Mouse (Mus musculus): ENCODE data around the gene Daw1. TPM values are rescaled to one million over a fixed set of nuclear protein-coding genes. Genes with fewer than 3 reads are reported as not detected.

Daw1 gene
- polyA plus RNA-seq (2016; fragmentation: Nextera tagmentation; extraction: Ambion mirVana) = 0.18 TPM in 1 of 2 replicates, not detected in the other

- under 1% methylated on average over 16 of the region's 16 CpGs for WGBS
- Histone ChIP-seq H3K4me1 (0 out of 2 replicates have a peak, but pooled peaks cover 5% of the 10 kb centered on the region), H3K4me3 (peak within 1 kb of the TSS; percentile 62), H3K27ac (replicated peaks) (peak within 1 kb of the TSS; percentile 76), H3K27me3 (replicated peaks; ENCODE audit: low read depth, poor library complexity, severe bottlenecking) (no peaks in the 10 kb centered on the region), H3K36me3 (replicated peaks) (no peaks in the 10 kb centered on the region), H3K9me3 (no peaks in the 10 kb centered on the region)
- peak; percentile 90 for DNase-seq (ENCODE audit: low spot score)
These were observed at the start of gene Daw1 for GRCm38 (mm10) chr1:83159603-83160002. TSS of gene Daw1 (plus strand) at chr1:83159752.

GRCm38 (mm10) chr1:83110992-83111391 is 48.6 kb upstream of the Daw1 start:
- H3K36me3 ChIP-seq (replicated peaks) = no peaks in the 10 kb centered on the region
- no peak overlapping the region for H3K4me3 ChIP-seq
- H3K27me3 ChIP-seq (replicated peaks; ENCODE audit: low read depth, poor library complexity, severe bottlenecking) = no peaks in the 10 kb centered on the region
- no peaks in the 10 kb centered on the region for H3K9me3 ChIP-seq
- no peak for DNase-seq (ENCODE audit: low spot score)
- no peak overlapping the region for H3K27ac ChIP-seq (replicated peaks)
- H3K4me1 ChIP-seq = no peaks in the 10 kb centered on the region

GRCm38 (mm10) chr1:83111726-83112125 is 47.8 kb upstream of the Daw1 start:
- Histone ChIP-seq H3K4me3 (no peak overlapping the region), H3K27ac (replicated peaks) (no peak overlapping the region), H3K4me1 (no peaks in the 10 kb centered on the region), H3K36me3 (replicated peaks) (no peaks in the 10 kb centered on the region), H3K27me3 (replicated peaks; ENCODE audit: low read depth, poor library complexity, severe bottlenecking) (no peaks in the 10 kb centered on the region), H3K9me3 (no peaks in the 10 kb centered on the region)
- DNase-seq (ENCODE audit: low spot score) = no peak
- WGBS = 71% methylated on average over 5 of the region's 5 CpGs

GRCm38 (mm10) chr1:83116447-83117137 is 43.0 kb upstream of the Daw1 start, which contains the start of gene Ccl20:
TSS of gene Ccl20 (plus strand) at chr1:83116766.
- DNase-seq (ENCODE audit: low spot score) = no peak
- Histone ChIP-seq H3K27ac (replicated peaks) (no peak within 1 kb of the TSS), H3K9me3 (no peaks in the 10 kb centered on the region), H3K27me3 (replicated peaks; ENCODE audit: low read depth, poor library complexity, severe bottlenecking) (no peaks in the 10 kb centered on the region), H3K4me3 (no peak within 1 kb of the TSS), H3K4me1 (no peaks in the 10 kb centered on the region), H3K36me3 (replicated peaks) (no peaks in the 10 kb centered on the region)
- 38% methylated on average over 8 of the region's 8 CpGs for WGBS

GRCm38 (mm10) chr1:83117217-83117616 is 42.3 kb upstream of the Daw1 start:
- H3K9me3 ChIP-seq = no peaks in the 10 kb centered on the region
- 92% methylated on average over 3 of the region's 3 CpGs for WGBS
- no peaks in the 10 kb centered on the region for H3K27me3 ChIP-seq (replicated peaks; ENCODE audit: low read depth, poor library complexity, severe bottlenecking)
- no peak for DNase-seq (ENCODE audit: low spot score)
- no peaks in the 10 kb centered on the region for H3K36me3 ChIP-seq (replicated peaks)
- no peak overlapping the region for H3K27ac ChIP-seq (replicated peaks)
- no peak overlapping the region for H3K4me3 ChIP-seq
- H3K4me1 ChIP-seq = no peaks in the 10 kb centered on the region

- no peaks in the 10 kb centered on the region for H3K4me1 ChIP-seq
These were observed 41.9 kb upstream of the Daw1 start for GRCm38 (mm10) chr1:83117661-83118060.

GRCm38 (mm10) chr1:83119903-83120302 is 39.6 kb upstream of the Daw1 start:
- H3K4me3 ChIP-seq = no peak overlapping the region
- H3K27me3 ChIP-seq (replicated peaks; ENCODE audit: low read depth, poor library complexity, severe bottlenecking) = no peaks in the 10 kb centered on the region
- H3K9me3 ChIP-seq = no peaks in the 10 kb centered on the region
- no peaks in the 10 kb centered on the region for H3K36me3 ChIP-seq (replicated peaks)
- DNase-seq (ENCODE audit: low spot score) = no peak
- no peak overlapping the region for H3K27ac ChIP-seq (replicated peaks)
- no peaks in the 10 kb centered on the region for H3K4me1 ChIP-seq

More at GRCm38 (mm10) chr1:83117661-83118060, 41.9 kb upstream of the Daw1 start:
- no peaks in the 10 kb centered on the region for H3K36me3 ChIP-seq (replicated peaks)
- no peak overlapping the region for H3K27ac ChIP-seq (replicated peaks)
- H3K9me3 ChIP-seq = no peaks in the 10 kb centered on the region
- H3K27me3 ChIP-seq (replicated peaks; ENCODE audit: low read depth, poor library complexity, severe bottlenecking) = no peaks in the 10 kb centered on the region
- H3K4me3 ChIP-seq = no peak overlapping the region
- DNase-seq (ENCODE audit: low spot score) = no peak
- 89% methylated on average over 7 of the region's 7 CpGs for WGBS

GRCm38 (mm10) chr1:83120312-83120711 is 39.2 kb upstream of the Daw1 start:
- H3K9me3 ChIP-seq = no peaks in the 10 kb centered on the region
- H3K4me1 ChIP-seq = no peaks in the 10 kb centered on the region
- no peak for DNase-seq (ENCODE audit: low spot score)
- H3K4me3 ChIP-seq = no peak overlapping the region
- no peaks in the 10 kb centered on the region for H3K36me3 ChIP-seq (replicated peaks)
- no peaks in the 10 kb centered on the region for H3K27me3 ChIP-seq (replicated peaks; ENCODE audit: low read depth, poor library complexity, severe bottlenecking)
- 83% methylated on average over 3 of the region's 3 CpGs for WGBS
- H3K27ac ChIP-seq (replicated peaks) = no peak overlapping the region

- Histone ChIP-seq H3K4me1 (no peaks in the 10 kb centered on the region), H3K4me3 (no peak overlapping the region), H3K9me3 (no peaks in the 10 kb centered on the region), H3K27me3 (replicated peaks; ENCODE audit: low read depth, poor library complexity, severe bottlenecking) (no peaks in the 10 kb centered on the region), H3K27ac (replicated peaks) (no peak overlapping the region), H3K36me3 (replicated peaks) (no peaks in the 10 kb centered on the region)
- no peak for DNase-seq (ENCODE audit: low spot score)
- 89% methylated on average over 2 of the region's 2 CpGs for WGBS
These were observed 36.4 kb upstream of the Daw1 start for GRCm38 (mm10) chr1:83123201-83123600.

- H3K36me3 ChIP-seq (replicated peaks) = no peaks in the 10 kb centered on the region
- peak; percentile 10 for DNase-seq (ENCODE audit: low spot score)
- no peak overlapping the region for H3K27ac ChIP-seq (replicated peaks)
- no peaks in the 10 kb centered on the region for H3K27me3 ChIP-seq (replicated peaks; ENCODE audit: low read depth, poor library complexity, severe bottlenecking)
- WGBS = 79% methylated on average over 7 of the region's 7 CpGs
- H3K4me1 ChIP-seq = no peaks in the 10 kb centered on the region
- no peak overlapping the region for H3K4me3 ChIP-seq
- no peaks in the 10 kb centered on the region for H3K9me3 ChIP-seq
These were observed 23.7 kb upstream of the Daw1 start for GRCm38 (mm10) chr1:83135829-83136228.

GRCm38 (mm10) chr1:83137847-83138246 is 21.7 kb upstream of the Daw1 start:
- 87% methylated on average over 8 of the region's 8 CpGs for WGBS
- H3K9me3 ChIP-seq = no peaks in the 10 kb centered on the region
- no peaks in the 10 kb centered on the region for H3K27me3 ChIP-seq (replicated peaks; ENCODE audit: low read depth, poor library complexity, severe bottlenecking)

GRCm38 (mm10) chr1:83138721-83139120 is 20.8 kb upstream of the Daw1 start:
- no peak for DNase-seq (ENCODE audit: low spot score)
- no peaks in the 10 kb centered on the region for H3K36me3 ChIP-seq (replicated peaks)
- H3K4me3 ChIP-seq = no peak overlapping the region
- no peaks in the 10 kb centered on the region for H3K9me3 ChIP-seq
- 88% methylated on average over 6 of the region's 6 CpGs for WGBS
- H3K27ac ChIP-seq (replicated peaks) = no peak overlapping the region
- H3K27me3 ChIP-seq (replicated peaks; ENCODE audit: low read depth, poor library complexity, severe bottlenecking) = no peaks in the 10 kb centered on the region
- no peaks in the 10 kb centered on the region for H3K4me1 ChIP-seq

More at GRCm38 (mm10) chr1:83137847-83138246, 21.7 kb upstream of the Daw1 start:
- Histone ChIP-seq H3K4me1 (no peaks in the 10 kb centered on the region), H3K27ac (replicated peaks) (no peak overlapping the region), H3K4me3 (no peak overlapping the region), H3K36me3 (replicated peaks) (no peaks in the 10 kb centered on the region)
- no peak for DNase-seq (ENCODE audit: low spot score)

GRCm38 (mm10) chr1:83141510-83141909 is 18.0 kb upstream of the Daw1 start:
- Histone ChIP-seq H3K4me1 (no peaks in the 10 kb centered on the region), H3K36me3 (replicated peaks) (no peaks in the 10 kb centered on the region), H3K9me3 (no peaks in the 10 kb centered on the region), H3K4me3 (no peak overlapping the region), H3K27ac (replicated peaks) (no peak overlapping the region), H3K27me3 (replicated peaks; ENCODE audit: low read depth, poor library complexity, severe bottlenecking) (no peaks in the 10 kb centered on the region)
- WGBS = 87% methylated on average over 8 of the region's 8 CpGs
- DNase-seq (ENCODE audit: low spot score) = no peak
